Mouse (Mus musculus) C2C12 (cell line): ENCODE results near the gene Btbd35f7. TPM values are rescaled to one million over a fixed set of nuclear protein-coding genes. Genes with fewer than 3 reads are reported as not detected.
"Not testable (repeated sequence)": the region's sequence is repeated elsewhere in the genome, so short reads cannot be mapped to it uniquely, and the experiment has no call there.

Experiments used
- H3K27me3 ChIP-seq: one replicate; pipeline ENCODE4 v1.6.1; 2011; ENCODE audit not compliant: control insufficient read depth, insufficient read depth, insufficient read length
- H3K36me3 ChIP-seq: one replicate; pipeline ENCODE4 v1.6.1; 2011; ENCODE audit not compliant: control insufficient read depth, insufficient read depth
- H3K4me3 ChIP-seq: one replicate; pipeline ENCODE4 v1.5.1; 2011; ENCODE audit warnings: mild to moderate bottlenecking, control low read depth; ENCODE audit not compliant: poor library complexity, insufficient read depth, severe bottlenecking
- H3K79me2 ChIP-seq: one replicate; pipeline ENCODE4 v1.6.1; 2011; ENCODE audit not compliant: control insufficient read depth, insufficient read depth
- H3K79me3 ChIP-seq: one replicate; pipeline ENCODE4 v1.6.1; 2011; ENCODE audit warnings: low read depth, control low read depth
- H3ac ChIP-seq: one replicate; pipeline ENCODE3; 2011; ENCODE audit warnings: low read depth; ENCODE audit not compliant: control insufficient read depth, insufficient read length
- long read RNA-seq, 2 experiments: library from polyadenylated mRNA; unstranded; transcript quantifications; one replicate each; pipeline ENCODE4 v2.0.0; 2019 to 2020
- polyA plus RNA-seq: library from polyadenylated mRNA; unstranded; fragments of >200 nt; fragmentation: generic; extraction: Trizol; gene quantifications from one replicate; pipeline ENCODE4 v1.2.1, GENCODE M21; 2012; ENCODE audit warnings: missing spikeins

Gene Btbd35f7
- polyA plus RNA-seq: not detected
- long read RNA-seq, experiment 1: 0 reads
- long read RNA-seq, experiment 2: 0 reads

DNA sequence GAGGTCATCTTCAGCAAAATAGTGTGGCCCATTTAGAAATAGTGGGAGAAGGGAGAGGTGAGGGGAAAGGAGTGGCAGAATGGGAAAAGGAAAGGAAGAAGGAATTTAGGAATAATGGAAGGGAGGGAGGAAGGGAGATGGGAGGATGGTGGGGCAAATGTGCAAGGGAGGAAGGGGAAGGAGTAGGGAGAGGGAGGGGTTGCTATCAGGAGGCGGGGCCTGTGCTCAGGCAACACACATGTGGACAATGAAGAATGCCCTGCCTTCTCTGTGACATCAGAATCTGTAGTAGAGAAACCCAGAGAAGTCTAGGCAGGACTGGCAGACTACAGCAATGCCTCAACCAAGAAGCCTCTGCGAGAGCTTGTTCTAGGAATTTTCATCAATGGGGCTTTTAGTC, at the start of gene Btbd35f7:
Btbd35f7 (plus strand) TSS at position 301 of the 400 bp plus-strand sequence.
- H3K27me3 ChIP-seq, H3K4me3 ChIP-seq, H3K79me2 ChIP-seq, H3K36me3 ChIP-seq, H3ac ChIP-seq, H3K79me3 ChIP-seq: not testable (repeated sequence)

Other genes with a start within 250 kb of the Btbd35f7 start
- gene Mycs, start 199.8 kb upstream of the Btbd35f7 start, polyA plus RNA-seq: not detected